Comparison of ENCODE assay signal across 9 mouse cellular contexts in the genomic region with DNA sequence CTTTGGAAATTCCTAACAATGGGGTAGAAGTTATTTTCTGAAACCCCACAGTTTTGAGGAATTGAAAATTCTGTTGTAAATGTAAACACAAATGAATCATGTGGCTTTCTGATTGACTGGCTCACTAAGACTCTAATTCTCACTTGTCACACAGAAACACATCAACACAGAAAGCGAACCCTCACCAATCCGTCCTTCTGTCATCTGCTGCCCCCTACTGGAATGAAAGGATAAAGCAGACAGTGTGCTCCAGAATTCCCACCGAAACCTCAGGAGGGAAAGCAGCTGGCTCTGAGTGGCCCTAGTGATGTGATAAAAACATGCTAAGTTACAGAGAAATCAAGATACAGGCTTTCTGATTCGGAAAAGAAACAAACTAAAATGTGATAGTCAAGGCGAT. TPM values are rescaled to one million over a fixed set of nuclear protein-coding genes. Genes with fewer than 3 reads are reported as not detected.
DNase-seq lines count a peak whose midpoint lies in the region; ATAC-seq and TF ChIP-seq lines count a peak whose summit lies in the region.
"Had no signal": no experiment of that assay in that cellular context is flagged by ENCODE, and none has a peak within 500 bp of the region (broad histone marks: within the 10 kb centered on the region; RNA-seq: fewer than 3 reads in every experiment).

No protein-coding gene starts in this region.

- no peaks in the 10 kb centered on the region for H3K4me1 ChIP-seq in bone marrow macrophage, adult 2 months (ENCODE audit: control insufficient read depth, insufficient read depth, low read length)
- no peaks in the 10 kb centered on the region for H3K4me1 ChIP-seq in forebrain, embryonic 10.5 days
- no peaks in the 10 kb centered on the region for H3K4me1 ChIP-seq in hindbrain, embryonic 16.5 days (ENCODE audit: control insufficient read depth, insufficient read depth, low read depth, low read length)
- H3K4me1 ChIP-seq in limb, embryonic 11.5 days (ENCODE audit: control insufficient read depth, insufficient read depth, low read length) = no peaks in the 10 kb centered on the region
- H3K4me1 ChIP-seq in neural tube, embryonic 11.5 days (ENCODE audit: control insufficient read depth, insufficient read depth, low read length) = no peaks in the 10 kb centered on the region
- H3K4me1 ChIP-seq: lung, embryonic 15.5 days had no signal

- peak; percentile 38; the same call in 1 of the 2 replicates for TF ChIP-seq CTCF in bone marrow macrophage, adult 2 months (IDR thresholded peaks at IDR 0.05; ENCODE audit: low read depth, low read length)

- peak; percentile 93 for ATAC-seq in hindbrain, embryonic 16.5 days
- no peak for ATAC-seq in limb, embryonic 11.5 days (ENCODE audit: insufficient number of reproducible peaks, low FRiP score, low TSS enrichment, low read depth)
- no peak for ATAC-seq in neural tube, embryonic 11.5 days (ENCODE audit: insufficient read depth, low FRiP score, low TSS enrichment)

- no peak overlapping the region for H3K27ac ChIP-seq in bone marrow macrophage, adult 2 months (ENCODE audit: insufficient read depth, low read depth, low read length)
- no peak overlapping the region for H3K27ac ChIP-seq in forebrain, embryonic 10.5 days
- no peak overlapping the region for H3K27ac ChIP-seq in hindbrain, embryonic 16.5 days (ENCODE audit: low read depth, low read length)
- no peak overlapping the region for H3K27ac ChIP-seq in limb, embryonic 11.5 days (replicated peaks; ENCODE audit: low read depth, low read length)
- H3K27ac ChIP-seq in neural tube, embryonic 11.5 days (ENCODE audit: low read depth, low read length) = no peak overlapping the region
- H3K27ac ChIP-seq: lung, embryonic 15.5 days had no signal

- no peak overlapping the region for H3K4me3 ChIP-seq in bone marrow macrophage, adult 2 months (ENCODE audit: insufficient read depth, low read length)
- H3K4me3 ChIP-seq in forebrain, embryonic 10.5 days = no peak overlapping the region
- H3K4me3 ChIP-seq in hindbrain, embryonic 16.5 days (ENCODE audit: low read length) = no peak overlapping the region
- no peak overlapping the region for H3K4me3 ChIP-seq in limb, embryonic 11.5 days (ENCODE audit: low read depth, low read length)
- no peak overlapping the region for H3K4me3 ChIP-seq in neural tube, embryonic 11.5 days (ENCODE audit: low read depth, low read length)
- H3K4me3 ChIP-seq: lung, embryonic 15.5 days had no signal

- H3K4me2 ChIP-seq in hindbrain, embryonic 16.5 days (ENCODE audit: low read length) = peak overlapping the region; percentile 33
- H3K4me2 ChIP-seq in limb, embryonic 11.5 days (ENCODE audit: low read depth, severe bottlenecking) = no peak overlapping the region
- no peak overlapping the region for H3K4me2 ChIP-seq in neural tube, embryonic 11.5 days (ENCODE audit: low read depth)
- H3K4me2 ChIP-seq: lung, embryonic 15.5 days had no signal

- TF ChIP-seq POLR2A in bone marrow macrophage, adult 2 months (IDR thresholded peaks at IDR 0.05; ENCODE audit: borderline replicate concordance, low read depth, low read length) = no peak

- WGBS in forebrain, embryonic 10.5 days = 16% methylated on average over 5 of the region's 5 CpGs
- WGBS in hindbrain, embryonic 16.5 days = 9% methylated on average over 5 of the region's 5 CpGs
- 11% methylated on average over 5 of the region's 5 CpGs for WGBS in limb, embryonic 11.5 days
- 7% methylated on average over 5 of the region's 5 CpGs for WGBS in neural tube, embryonic 11.5 days

- no peaks in the 10 kb centered on the region for H3K9me3 ChIP-seq in forebrain, embryonic 10.5 days
- H3K9me3 ChIP-seq in hindbrain, embryonic 16.5 days (ENCODE audit: control insufficient read depth, low read length) = no peaks in the 10 kb centered on the region
- H3K9me3 ChIP-seq in limb, embryonic 11.5 days (ENCODE audit: control insufficient read depth, low read length) = no peaks in the 10 kb centered on the region
- no peaks in the 10 kb centered on the region for H3K9me3 ChIP-seq in neural tube, embryonic 11.5 days (ENCODE audit: control insufficient read depth, low read length)
- H3K9me3 ChIP-seq: lung, embryonic 15.5 days had no signal

- DNase-seq in urinary bladder, postnatal 14 days (ENCODE audit: low spot score) = peak; percentile 50
- DNase-seq in urinary bladder, postnatal 4 days (ENCODE audit: low spot score in 2 of 2) = no peak
- DNase-seq in forebrain, embryonic 10.5 days (ENCODE audit: extremely low spot score, low spot score) = peak; percentile 46
- DNase-seq in limb, embryonic 11.5 days (ENCODE audit: low spot score) = peak; percentile 77
- peak; percentile 59 for DNase-seq in neural tube, embryonic 11.5 days (ENCODE audit: low spot score)
- no peak for DNase-seq in T-cell, adult 2 months (ENCODE audit: low spot score)

- H3K9ac ChIP-seq in hindbrain, embryonic 16.5 days (ENCODE audit: low read depth, low read length) = no peak overlapping the region
- no peak overlapping the region for H3K9ac ChIP-seq in limb, embryonic 11.5 days (ENCODE audit: low read length)
- H3K9ac ChIP-seq in neural tube, embryonic 11.5 days (ENCODE audit: low read length) = no peak overlapping the region
- H3K9ac ChIP-seq: lung, embryonic 15.5 days had no signal

- no peaks in the 10 kb centered on the region for H3K36me3 ChIP-seq in forebrain, embryonic 10.5 days (replicated peaks)
- H3K36me3 ChIP-seq in hindbrain, embryonic 16.5 days (ENCODE audit: control insufficient read depth, insufficient read depth, low read length) = no peaks in the 10 kb centered on the region
- H3K36me3 ChIP-seq in limb, embryonic 11.5 days (ENCODE audit: control insufficient read depth, insufficient read depth, low read length) = no peaks in the 10 kb centered on the region
- no peaks in the 10 kb centered on the region for H3K36me3 ChIP-seq in neural tube, embryonic 11.5 days (ENCODE audit: control insufficient read depth, insufficient read depth, low read length)
- H3K36me3 ChIP-seq: lung, embryonic 15.5 days had no signal

- no peaks in the 10 kb centered on the region for H3K27me3 ChIP-seq in forebrain, embryonic 10.5 days (ENCODE audit: poor library complexity, severe bottlenecking)
- H3K27me3 ChIP-seq in hindbrain, embryonic 16.5 days (replicated peaks; ENCODE audit: control insufficient read depth, insufficient read depth, low read length) = no peaks in the 10 kb centered on the region
- no peaks in the 10 kb centered on the region for H3K27me3 ChIP-seq in limb, embryonic 11.5 days (ENCODE audit: control insufficient read depth, insufficient read depth, low read length)
- no peaks in the 10 kb centered on the region for H3K27me3 ChIP-seq in neural tube, embryonic 11.5 days (ENCODE audit: control insufficient read depth, insufficient read depth, low read length)
- H3K27me3 ChIP-seq: lung, embryonic 15.5 days had no signal

RNA-seq across cellular contexts. Expression of a gene that starts 14.4 kb away (rescaled TPM):
- 82.2 and 89.8 TPM in 2 replicates for polyA plus RNA-seq in bone marrow macrophage, adult 2 months (2012; ENCODE audit: insufficient read depth, insufficient read length, missing spikeins)
- polyA plus RNA-seq in forebrain, embryonic 10.5 days (2016; fragmentation: Nextera tagmentation; extraction: Ambion mirVana) = 238 and 239 TPM in 2 replicates
- 297 and 329 TPM in 2 replicates for polyA plus RNA-seq in hindbrain, embryonic 16.5 days (2015; fragmentation: Nextera tagmentation; extraction: Ambion mirVana)
- 219 and 235 TPM in 2 replicates for polyA plus RNA-seq in limb, embryonic 11.5 days (2014; fragmentation: Nextera tagmentation; extraction: Ambion mirVana)
- 252 TPM in 2 replicates for polyA plus RNA-seq in neural tube, embryonic 11.5 days (2014; fragmentation: Nextera tagmentation; extraction: Ambion mirVana)

Comparison
In these comparisons a context has a peak if more than half of its experiments do, and no peak if none do; other contexts are left out.
1. DNase-seq: peak in urinary bladder, postnatal 14 days (single experiment), forebrain, embryonic 10.5 days (single experiment), limb, embryonic 11.5 days (single experiment) and neural tube, embryonic 11.5 days (single experiment); none in urinary bladder, postnatal 4 days (0 of 2) and T-cell, adult 2 months (single experiment).